Mouse (Mus musculus) CH12.LX (cell line): ENCODE results near the gene Lpcat3. TPM values are rescaled to one million over a fixed set of nuclear protein-coding genes. Genes with fewer than 3 reads are reported as not detected.

ENCODE experiments used
- DNase-seq: peaks from one replicate; pipeline ENCODE4 v3.0.0-alpha.2; 2013; ENCODE audit errors: extremely low read depth
- H3K27ac ChIP-seq: 2 replicates; pipeline ENCODE4 v1.5.1; 2012; ENCODE audit warnings: low read depth, mild to moderate bottlenecking, control low read depth, moderate library complexity; ENCODE audit not compliant: insufficient read depth
- H3K27me3 ChIP-seq: replicated peaks from 2 replicates; pipeline ENCODE3; 2012; ENCODE audit warnings: inconsistent platforms
- H3K36me3 ChIP-seq, 2 experiments: replicated peaks in 1 of 2; 2 replicates each; pipeline versions ENCODE3 to v1.6.1; 2012; ENCODE audit warnings: inconsistent platforms in 1 of 2, low read length in 1 of 2, mild to moderate bottlenecking in 1 of 2, mixed read lengths in 1 of 2, moderate library complexity in 1 of 2; ENCODE audit not compliant: control insufficient read depth in 1 of 2, insufficient read depth in 1 of 2
- H3K4me1 ChIP-seq, 2 experiments: 2 replicates each; pipeline ENCODE4 v1.6.1; 2012; ENCODE audit warnings: inconsistent platforms in 1 of 2, moderate library complexity in 1 of 2; ENCODE audit not compliant: insufficient read depth in 2 of 2, control insufficient read depth in 1 of 2
- H3K4me2 ChIP-seq: 2 replicates; pipeline ENCODE4 v1.6.1; 2012; ENCODE audit warnings: low read depth, mild to moderate bottlenecking, control low read depth; ENCODE audit not compliant: poor library complexity, insufficient read depth, severe bottlenecking
- H3K4me3 ChIP-seq, 3 experiments: fragments of 150-350 bp in 1 of 3; sonication (generic) in 1 of 3; replicated peaks in 1 of 3; 2 replicates each; pipeline versions ENCODE3 to v1.5.1; 2011 to 2012; ENCODE audit warnings: low read depth in 2 of 3, low read length in 2 of 3, mild to moderate bottlenecking in 2 of 3, moderate library complexity in 2 of 3, control low read depth in 1 of 3, improper control_type of control experiment in 1 of 3, inconsistent platforms in 1 of 3, mixed read lengths in 1 of 3; ENCODE audit not compliant: poor library complexity in 1 of 3
- H3K79me2 ChIP-seq: replicated peaks from 2 replicates; pipeline ENCODE4 v1.6.1; 2012; ENCODE audit warnings: mild to moderate bottlenecking, moderate library complexity; ENCODE audit not compliant: control insufficient read depth, poor library complexity, insufficient read depth, severe bottlenecking; ENCODE audit errors: extremely low read depth
- H3K9ac ChIP-seq: 2 replicates; pipeline ENCODE4 v1.6.1; 2012; ENCODE audit warnings: low read depth, mild to moderate bottlenecking, control low read depth, moderate library complexity; ENCODE audit not compliant: insufficient read depth
- H3K9me3 ChIP-seq: replicated peaks from 2 replicates; pipeline ENCODE3; 2012; ENCODE audit warnings: low read length, inconsistent platforms, mixed read lengths
- BHLHE40 ChIP-seq: IDR thresholded peaks from 2 replicates; pipeline ENCODE4 v1.6.1; 2011; ENCODE audit warnings: mild to moderate bottlenecking, low read depth, low read length, improper control_type of control experiment
- CHD1 ChIP-seq: IDR thresholded peaks from 2 replicates; pipeline ENCODE4 v1.6.1; 2012; ENCODE audit warnings: low read depth, low read length, improper control_type of control experiment, inconsistent platforms
- CHD2 ChIP-seq: IDR thresholded peaks from 2 replicates; pipeline ENCODE4 v1.6.1; 2011; ENCODE audit warnings: low read length, improper control_type of control experiment
- ELF1 ChIP-seq: IDR thresholded peaks from 2 replicates; pipeline ENCODE4 v1.6.1; 2014; ENCODE audit warnings: low read depth, mild to moderate bottlenecking, inconsistent platforms, low read length, improper control_type of control experiment
- ETS1 ChIP-seq: conservative IDR thresholded peaks from 2 replicates; pipeline ENCODE4 v1.6.1; 2012; ENCODE audit warnings: low read depth, mild to moderate bottlenecking, inconsistent platforms, low read length, improper control_type of control experiment, moderate library complexity
- GABPA ChIP-seq: IDR thresholded peaks from 2 replicates; pipeline ENCODE4 v1.6.1; 2012; ENCODE audit warnings: low read depth, low read length, improper control_type of control experiment, inconsistent platforms; ENCODE audit not compliant: insufficient replicate concordance
- JUN ChIP-seq: IDR thresholded peaks from 2 replicates; pipeline ENCODE4 v1.6.1; 2011; ENCODE audit warnings: low read depth, mild to moderate bottlenecking, low read length, improper control_type of control experiment, moderate library complexity; ENCODE audit not compliant: insufficient read depth
- JUND ChIP-seq: conservative IDR thresholded peaks from 2 replicates; pipeline ENCODE4 v1.6.1; 2011; ENCODE audit warnings: low read depth, low read length, improper control_type of control experiment
- MAX ChIP-seq: IDR thresholded peaks from 2 replicates; pipeline ENCODE4 v1.6.1; 2011; ENCODE audit warnings: low read length, improper control_type of control experiment
- MEF2A ChIP-seq: IDR thresholded peaks from 2 replicates; pipeline ENCODE4 v1.6.1; 2014; ENCODE audit warnings: low read depth, mild to moderate bottlenecking, inconsistent platforms, low read length, improper control_type of control experiment, borderline replicate concordance
- MXI1 ChIP-seq: IDR thresholded peaks from 2 replicates; pipeline ENCODE4 v1.6.1; 2011; ENCODE audit warnings: mild to moderate bottlenecking, low read depth, low read length, improper control_type of control experiment
- MYC ChIP-seq: IDR thresholded peaks from 2 replicates; pipeline ENCODE4 v1.6.1; 2011; ENCODE audit warnings: low read depth, mild to moderate bottlenecking, improper control_type of control experiment, low read length
- NRF1 ChIP-seq: IDR thresholded peaks from 2 replicates; pipeline ENCODE4 v1.6.1; 2014; ENCODE audit warnings: low read depth, mild to moderate bottlenecking, inconsistent platforms, low read length, improper control_type of control experiment, moderate library complexity
- PAX5 ChIP-seq: IDR thresholded peaks from 2 replicates; pipeline ENCODE4 v1.6.1; 2012; ENCODE audit warnings: low read length, inconsistent platforms, mixed read lengths
- RAD21 ChIP-seq: IDR thresholded peaks from 2 replicates; pipeline ENCODE4 v1.6.1; 2011; ENCODE audit warnings: low read depth, mild to moderate bottlenecking, low read length, improper control_type of control experiment, moderate library complexity
- RCOR1 ChIP-seq: conservative IDR thresholded peaks from 2 replicates; pipeline ENCODE4 v1.6.1; 2012; ENCODE audit warnings: low read depth, mild to moderate bottlenecking, inconsistent platforms, low read length, improper control_type of control experiment
- SMC3 ChIP-seq: IDR thresholded peaks from 2 replicates; pipeline ENCODE4 v1.6.1; 2011; ENCODE audit warnings: low read depth, low read length, improper control_type of control experiment
- TCF12 ChIP-seq: IDR thresholded peaks from 2 replicates; pipeline ENCODE4 v1.6.1; 2014; ENCODE audit warnings: low read depth, mild to moderate bottlenecking, inconsistent platforms, low read length, improper control_type of control experiment
- dilution Hi-C: fragments of 300-500 bp; cut with MboI; formaldehyde crosslinking; loops from 2 replicates; pipeline ENCODE4 v1.14.3; 2020; ENCODE audit warnings: low sequenced_read_pairs; ENCODE audit not compliant: extremely low pct_unique_long_range_greater_than_20kb, extremely low pct_ligation_motif_present
- in situ Hi-C: fragments of 300-500 bp; cut with MboI; formaldehyde crosslinking; loops from 3 replicates; pipeline ENCODE4 v1.14.3; 2019; ENCODE audit warnings: low sequenced_read_pairs, low pct_ligation_motif_present, low pct_unique_long_range_greater_than_20kb, mixed read lengths
- polyA plus RNA-seq: library from polyadenylated mRNA; unstranded; fragments of >175 nt; gene quantifications from 2 replicates; pipeline ENCODE4 v1.2.1, GENCODE M21; 2012; ENCODE audit warnings: low read depth; ENCODE audit not compliant: insufficient read length
- total RNA-seq, 2 experiments: library from RNA; depleted of rRNA; stranded (reverse); fragments of 300-350 nt in 1 of 2; fragments of >200 nt in 1 of 2; gene quantifications; 2 replicates each; pipeline ENCODE4 v1.2.3; 2012 to 2014

Gene Lpcat3
- total and polyA plus RNA-seq, 3 experiments, result 52.9 to 113 (median 77.0) TPM

DNA sequence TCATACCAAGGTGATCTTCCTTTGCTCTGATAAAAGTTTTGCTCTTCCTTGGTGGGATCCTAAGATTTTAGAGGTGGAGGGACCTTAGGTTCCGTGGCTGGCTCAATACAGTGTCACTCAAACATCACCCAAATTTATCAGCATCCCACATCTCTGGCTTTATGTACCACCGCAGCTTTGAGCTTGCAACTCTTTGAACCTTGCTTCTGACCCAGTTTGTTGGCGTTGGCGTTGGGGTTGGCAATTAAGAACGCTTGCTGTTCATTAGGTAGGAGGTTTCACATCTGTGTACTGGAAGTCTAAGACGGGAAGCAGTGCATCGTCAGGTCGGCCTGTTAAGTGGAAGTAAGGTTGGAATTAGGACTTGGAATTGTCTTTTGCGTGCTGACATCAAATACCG lies 2.2 kb downstream of the Lpcat3 start:
- in situ Hi-C loops, result no loop called here
- TF ChIP-seq MXI1, result no peak
- no peak for TF ChIP-seq BHLHE40
- TF ChIP-seq CHD2, result no peak
- no peak for TF ChIP-seq RCOR1
- no peak for TF ChIP-seq ETS1
- no peak for TF ChIP-seq MAX
- TF ChIP-seq CHD1, result no peak
- no peak for TF ChIP-seq NRF1
- TF ChIP-seq JUND, result no peak
- no peak for TF ChIP-seq TCF12
- TF ChIP-seq SMC3, result no peak
- TF ChIP-seq MEF2A, result no peak
- Histone ChIP-seq H3K4me2 (no peak overlapping the region), H3K9ac (no peak overlapping the region), H3K79me2 (peaks cover 13% of the 10 kb centered on the region; the same call in 1 of the 2 replicates), H3K4me3 (no peak overlapping the region), H3K9me3 (no peaks in the 10 kb centered on the region), H3K27me3 (no peaks in the 10 kb centered on the region), H3K36me3 (peaks cover 9 to 44% of the 10 kb centered on the region in 2 experiments), H3K27ac (no peak overlapping the region), H3K4me1 (peaks cover 7 to 46% of the 10 kb centered on the region in 2 experiments)
- dilution Hi-C loops, result no loop called here
- no peak for DNase-seq

DNA sequence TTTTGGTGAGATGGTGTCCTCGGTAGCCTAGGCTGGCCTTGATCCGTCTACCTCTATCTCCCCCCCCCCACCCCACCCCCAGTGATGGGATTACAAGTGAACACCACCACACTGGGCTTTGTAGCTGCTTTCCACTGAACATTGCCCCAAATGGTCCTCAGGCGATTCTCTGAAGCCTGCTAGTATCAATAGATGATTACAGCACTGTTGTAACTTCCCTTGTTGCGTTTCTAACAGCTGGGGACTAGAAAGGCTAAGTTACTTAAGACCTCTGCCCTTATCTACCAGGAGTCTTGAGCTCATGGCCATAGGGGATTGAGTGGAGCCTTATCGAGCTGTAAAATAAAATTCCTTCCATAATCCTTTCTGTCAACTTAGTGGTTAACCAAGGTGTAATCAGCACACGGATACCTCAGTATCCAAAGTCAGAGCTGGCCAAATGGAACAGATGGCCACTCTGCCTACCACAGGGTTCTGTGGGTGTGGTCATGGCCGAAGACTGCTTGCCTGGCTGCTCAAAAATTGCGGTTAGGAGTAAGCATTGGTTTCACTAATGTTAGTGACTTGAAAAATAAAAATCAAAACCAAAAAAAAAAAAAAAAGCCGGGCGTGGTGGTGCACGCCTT lies 6.5 kb downstream of the Lpcat3 start:
- Histone ChIP-seq H3K9ac (no peak overlapping the region), H3K4me3 (no peak overlapping the region), H3K9me3 (no peaks in the 10 kb centered on the region), H3K27ac (no peak overlapping the region), H3K4me1 (peaks cover 6 to 23% of the 10 kb centered on the region in 2 experiments; a peak in 3 of 4 replicates), H3K79me2 (peaks cover 5% of the 10 kb centered on the region; the same call in 1 of the 2 replicates), H3K36me3 (peaks cover 21 to 79% of the 10 kb centered on the region in 2 experiments)
- in situ Hi-C loops, result no loop called here
- dilution Hi-C loops, result no loop called here
- TF ChIP-seq PAX5 (no peak), JUN (no peak), MYC (no peak), RAD21 (no peak), GABPA (no peak), ELF1 (no peak)
- TF ChIP-seq, all 38 proteins: peak for 0
- Histone ChIP-seq H3K27me3 (no peaks in the 10 kb centered on the region), H3K4me2 (no peak overlapping the region)
- DNase-seq, result no peak
